Mouse (Mus musculus): ENCODE measurements around the gene Rcc1.

GRCm38 (mm10) chr4:132387617-132388016, 34.2 kb upstream of the Rcc1 start:
- TF ChIP-seq POLR2A (IDR thresholded peaks at IDR 0.05; ENCODE audit: borderline replicate concordance, low read depth, low read length), result no peak
- no peak for TF ChIP-seq CTCF (IDR thresholded peaks at IDR 0.05; ENCODE audit: low read depth, low read length)

All from bone marrow macrophage, adult 2 months (primary cell).